Mouse (Mus musculus): ENCODE data around the gene Fam13c. TPM values are rescaled to one million over a fixed set of nuclear protein-coding genes. Genes with fewer than 3 reads are reported as not detected.

Fam13c gene
- polyA plus RNA-seq, 1 experiment from 2014 or later = 24.7 TPM

GRCm38 (mm10) chr10:70530185-70530823, 90.0 kb downstream of the Fam13c start:
- Histone ChIP-seq H3K4me3 (ENCODE audit: low read length) (no peak overlapping the region), H3K36me3 (ENCODE audit: control insufficient read depth, insufficient read depth, low read length) (peaks cover 6% of the 10 kb centered on the region), H3K4me2 (ENCODE audit: low read length) (no peak overlapping the region), H3K9me3 (ENCODE audit: control insufficient read depth, low read length) (peaks cover 3% of the 10 kb centered on the region), H3K4me1 (ENCODE audit: control insufficient read depth, insufficient read depth, low read depth, low read length) (no peaks in the 10 kb centered on the region), H3K9ac (ENCODE audit: low read depth, low read length) (no peak overlapping the region), H3K27me3 (replicated peaks; ENCODE audit: control insufficient read depth, insufficient read depth, low read length) (no peaks in the 10 kb centered on the region), H3K27ac (ENCODE audit: low read depth, low read length) (no peak overlapping the region)
- WGBS = 86% methylated on average over 12 of the region's 12 CpGs
- ATAC-seq = no peak; the same call in 1 of the 2 replicates

GRCm38 (mm10) chr10:70532249-70532648, 92.0 kb downstream of the Fam13c start:
- H3K9me3 ChIP-seq (ENCODE audit: control insufficient read depth, low read length) = no peaks in the 10 kb centered on the region
- H3K36me3 ChIP-seq (ENCODE audit: control insufficient read depth, insufficient read depth, low read length) = peaks cover 11% of the 10 kb centered on the region
- H3K9ac ChIP-seq (ENCODE audit: low read depth, low read length) = no peak overlapping the region
- H3K27me3 ChIP-seq (replicated peaks; ENCODE audit: control insufficient read depth, insufficient read depth, low read length) = no peaks in the 10 kb centered on the region
- no peak overlapping the region for H3K4me3 ChIP-seq (ENCODE audit: low read length)
- peak overlapping the region; percentile 8; the same call in 1 of the 2 replicates for H3K27ac ChIP-seq (ENCODE audit: low read depth, low read length)
- ATAC-seq = peak; percentile 80
- H3K4me2 ChIP-seq (ENCODE audit: low read length) = no peak overlapping the region
- 61% methylated on average over 9 of the region's 9 CpGs for WGBS
- no peaks in the 10 kb centered on the region for H3K4me1 ChIP-seq (ENCODE audit: control insufficient read depth, insufficient read depth, low read depth, low read length)

- H3K9ac ChIP-seq (ENCODE audit: low read depth, low read length) = no peak overlapping the region
- peaks cover 11% of the 10 kb centered on the region for H3K36me3 ChIP-seq (ENCODE audit: control insufficient read depth, insufficient read depth, low read length)
- H3K4me1 ChIP-seq (ENCODE audit: control insufficient read depth, insufficient read depth, low read depth, low read length) = no peaks in the 10 kb centered on the region
- no peak overlapping the region for H3K27ac ChIP-seq (ENCODE audit: low read depth, low read length)
- ATAC-seq = no peak
- H3K9me3 ChIP-seq (ENCODE audit: control insufficient read depth, low read length) = no peaks in the 10 kb centered on the region
- no peak overlapping the region for H3K4me2 ChIP-seq (ENCODE audit: low read length)
- WGBS = 69% methylated on average over 8 of the region's 8 CpGs
- H3K27me3 ChIP-seq (replicated peaks; ENCODE audit: control insufficient read depth, insufficient read depth, low read length) = no peaks in the 10 kb centered on the region
- no peak overlapping the region for H3K4me3 ChIP-seq (ENCODE audit: low read length)
Observed at GRCm38 (mm10) chr10:70533301-70533781, 93.1 kb downstream of the Fam13c start.

- H3K9ac ChIP-seq (ENCODE audit: low read depth, low read length) = no peak overlapping the region
- H3K4me2 ChIP-seq (ENCODE audit: low read length) = no peak overlapping the region
- 84% methylated on average over 12 of the region's 12 CpGs for WGBS
- H3K27ac ChIP-seq (ENCODE audit: low read depth, low read length) = no peak overlapping the region
- no peaks in the 10 kb centered on the region for H3K9me3 ChIP-seq (ENCODE audit: control insufficient read depth, low read length)
- no peak for ATAC-seq
- no peak overlapping the region for H3K4me3 ChIP-seq (ENCODE audit: low read length)
- H3K4me1 ChIP-seq (ENCODE audit: control insufficient read depth, insufficient read depth, low read depth, low read length) = no peaks in the 10 kb centered on the region
- H3K36me3 ChIP-seq (ENCODE audit: control insufficient read depth, insufficient read depth, low read length) = peaks cover 11% of the 10 kb centered on the region
- H3K27me3 ChIP-seq (replicated peaks; ENCODE audit: control insufficient read depth, insufficient read depth, low read length) = no peaks in the 10 kb centered on the region
Observed at GRCm38 (mm10) chr10:70533986-70534385, 93.7 kb downstream of the Fam13c start.

- H3K4me3 ChIP-seq (ENCODE audit: low read length) = no peak overlapping the region
- H3K4me2 ChIP-seq (ENCODE audit: low read length) = no peak overlapping the region
- no peaks in the 10 kb centered on the region for H3K27me3 ChIP-seq (replicated peaks; ENCODE audit: control insufficient read depth, insufficient read depth, low read length)
- ATAC-seq = no peak
- no peaks in the 10 kb centered on the region for H3K9me3 ChIP-seq (ENCODE audit: control insufficient read depth, low read length)
- no peak overlapping the region for H3K27ac ChIP-seq (ENCODE audit: low read depth, low read length)
- 97% methylated on average over 10 of the region's 10 CpGs for WGBS
- H3K4me1 ChIP-seq (ENCODE audit: control insufficient read depth, insufficient read depth, low read depth, low read length) = no peaks in the 10 kb centered on the region
- peaks cover 11% of the 10 kb centered on the region for H3K36me3 ChIP-seq (ENCODE audit: control insufficient read depth, insufficient read depth, low read length)
- H3K9ac ChIP-seq (ENCODE audit: low read depth, low read length) = no peak overlapping the region
Observed at GRCm38 (mm10) chr10:70534571-70534970, 94.3 kb downstream of the Fam13c start.

GRCm38 (mm10) chr10:70535401-70535800, 95.1 kb downstream of the Fam13c start:
- no peaks in the 10 kb centered on the region for H3K9me3 ChIP-seq (ENCODE audit: control insufficient read depth, low read length)
- 89% methylated on average over 12 of the region's 12 CpGs for WGBS
- no peak overlapping the region for H3K27ac ChIP-seq (ENCODE audit: low read depth, low read length)
- H3K4me3 ChIP-seq (ENCODE audit: low read length) = no peak overlapping the region
- H3K4me1 ChIP-seq (ENCODE audit: control insufficient read depth, insufficient read depth, low read depth, low read length) = no peaks in the 10 kb centered on the region
- no peak for ATAC-seq
- no peaks in the 10 kb centered on the region for H3K27me3 ChIP-seq (replicated peaks; ENCODE audit: control insufficient read depth, insufficient read depth, low read length)
- H3K9ac ChIP-seq (ENCODE audit: low read depth, low read length) = no peak overlapping the region
- H3K4me2 ChIP-seq (ENCODE audit: low read length) = no peak overlapping the region
- H3K36me3 ChIP-seq (ENCODE audit: control insufficient read depth, insufficient read depth, low read length) = peaks cover 11% of the 10 kb centered on the region

- WGBS = 93% methylated on average over 10 of the region's 10 CpGs
- Histone ChIP-seq H3K9ac (ENCODE audit: low read depth, low read length) (no peak overlapping the region), H3K27ac (ENCODE audit: low read depth, low read length) (no peak overlapping the region), H3K36me3 (ENCODE audit: control insufficient read depth, insufficient read depth, low read length) (peaks cover 11% of the 10 kb centered on the region), H3K4me2 (ENCODE audit: low read length) (no peak overlapping the region), H3K4me1 (ENCODE audit: control insufficient read depth, insufficient read depth, low read depth, low read length) (no peaks in the 10 kb centered on the region), H3K9me3 (ENCODE audit: control insufficient read depth, low read length) (no peaks in the 10 kb centered on the region), H3K4me3 (ENCODE audit: low read length) (no peak overlapping the region), H3K27me3 (replicated peaks; ENCODE audit: control insufficient read depth, insufficient read depth, low read length) (no peaks in the 10 kb centered on the region)
- no peak for ATAC-seq
Observed at GRCm38 (mm10) chr10:70537694-70538093, 97.4 kb downstream of the Fam13c start.

- 92% methylated on average over 9 of the region's 9 CpGs for WGBS
- H3K27ac ChIP-seq (ENCODE audit: low read depth, low read length) = no peak overlapping the region
- ATAC-seq = no peak
- H3K4me1 ChIP-seq (ENCODE audit: control insufficient read depth, insufficient read depth, low read depth, low read length) = no peaks in the 10 kb centered on the region
- H3K9me3 ChIP-seq (ENCODE audit: control insufficient read depth, low read length) = no peaks in the 10 kb centered on the region
- H3K27me3 ChIP-seq (replicated peaks; ENCODE audit: control insufficient read depth, insufficient read depth, low read length) = no peaks in the 10 kb centered on the region
- H3K36me3 ChIP-seq (ENCODE audit: control insufficient read depth, insufficient read depth, low read length) = peaks cover 11% of the 10 kb centered on the region
- H3K9ac ChIP-seq (ENCODE audit: low read depth, low read length) = no peak overlapping the region
- H3K4me2 ChIP-seq (ENCODE audit: low read length) = no peak overlapping the region
- no peak overlapping the region for H3K4me3 ChIP-seq (ENCODE audit: low read length)
Observed at GRCm38 (mm10) chr10:70539251-70539650, 99.0 kb downstream of the Fam13c start.

- no peak overlapping the region for H3K4me2 ChIP-seq (ENCODE audit: low read length)
- WGBS = 86% methylated on average over 9 of the region's 9 CpGs
- no peaks in the 10 kb centered on the region for H3K9me3 ChIP-seq (ENCODE audit: control insufficient read depth, low read length)
- 0 out of 2 replicates have a peak, but pooled peaks have one; percentile 17 for ATAC-seq
- H3K36me3 ChIP-seq (ENCODE audit: control insufficient read depth, insufficient read depth, low read length) = peaks cover 8% of the 10 kb centered on the region
- H3K9ac ChIP-seq (ENCODE audit: low read depth, low read length) = no peak overlapping the region
- H3K27ac ChIP-seq (ENCODE audit: low read depth, low read length) = no peak overlapping the region
- H3K4me3 ChIP-seq (ENCODE audit: low read length) = no peak overlapping the region
- no peaks in the 10 kb centered on the region for H3K4me1 ChIP-seq (ENCODE audit: control insufficient read depth, insufficient read depth, low read depth, low read length)
- no peaks in the 10 kb centered on the region for H3K27me3 ChIP-seq (replicated peaks; ENCODE audit: control insufficient read depth, insufficient read depth, low read length)
Observed at GRCm38 (mm10) chr10:70540456-70541195, 100.3 kb downstream of the Fam13c start.
